Mouse (Mus musculus) frontal cortex, postnatal 14 days (tissue): ENCODE results near the gene Spag5.
A peak's percentile ranks its signal among the peaks of the same experiment; 100 is the strongest.
"Not testable (repeated sequence)": the region's sequence is repeated elsewhere in the genome, so short reads cannot be mapped to it uniquely, and the experiment has no call there.

Experiments
- DNase-seq, 2 experiments: peaks; one replicate each; pipeline ENCODE4 v3.0.0; 2022; ENCODE audit warnings: low spot score in 2 of 2

The Spag5 gene

GRCm38 (mm10) chr11:78301357-78302084 is at the start of gene Spag5:
Gene Spag5, plus strand, starts transcription at chr11:78301529.
- peak; percentile 81 to 85 for DNase-seq

- no peak for DNase-seq
Measured at GRCm38 (mm10) chr11:78256618-78257017, 44.7 kb upstream of the Spag5 start.

GRCm38 (mm10) chr11:78260489-78261258 is 40.7 kb upstream of the Spag5 start:
- DNase-seq: no peak

- peak; percentile 75 to 79 for DNase-seq
Measured at GRCm38 (mm10) chr11:78261380-78262352, 39.7 kb upstream of the Spag5 start, which contains the start of gene 2610507B11Rik. Gene 2610507B11Rik, plus strand, starts transcription at chr11:78261752.

- peak; percentile 20 to 23 for DNase-seq
Measured at GRCm38 (mm10) chr11:78262550-78262949, 38.8 kb upstream of the Spag5 start.

GRCm38 (mm10) chr11:78265571-78265970 is 35.8 kb upstream of the Spag5 start:
- DNase-seq: no peak

GRCm38 (mm10) chr11:78271986-78272385 is 29.3 kb upstream of the Spag5 start:
- DNase-seq: peak; percentile 36 to 46

- DNase-seq: no peak
Measured at GRCm38 (mm10) chr11:78275596-78275995, 25.7 kb upstream of the Spag5 start.

GRCm38 (mm10) chr11:78276169-78276568 is 25.2 kb upstream of the Spag5 start:
- DNase-seq: not testable (repeated sequence)

GRCm38 (mm10) chr11:78278853-78279252 is 22.5 kb upstream of the Spag5 start:
- no peak for DNase-seq

GRCm38 (mm10) chr11:78279586-78279985 is 21.7 kb upstream of the Spag5 start:
- DNase-seq: no peak

- DNase-seq: no peak
Measured at GRCm38 (mm10) chr11:78289146-78289763, 12.1 kb upstream of the Spag5 start.

GRCm38 (mm10) chr11:78290654-78291053 is 10.7 kb upstream of the Spag5 start, which contains the start of gene BC030499:
Gene BC030499, plus strand, starts transcription at chr11:78290841.
- no peak for DNase-seq

- DNase-seq: no peak
Measured at GRCm38 (mm10) chr11:78294585-78294984, 6.7 kb upstream of the Spag5 start.

- no peak for DNase-seq
Measured at GRCm38 (mm10) chr11:78300917-78301316, 412 bp upstream of the Spag5 start.

GRCm38 (mm10) chr11:78305272-78305671 is 3.9 kb downstream of the Spag5 start:
- DNase-seq: no peak

GRCm38 (mm10) chr11:78310861-78311511 is 9.7 kb downstream of the Spag5 start:
- DNase-seq: no peak

- DNase-seq: no peak
Measured at GRCm38 (mm10) chr11:78313662-78314061, 12.3 kb downstream of the Spag5 start.

GRCm38 (mm10) chr11:78318411-78318810 is 17.1 kb downstream of the Spag5 start:
- no peak for DNase-seq

GRCm38 (mm10) chr11:78322076-78322831 is 20.9 kb downstream of the Spag5 start:
- no peak for DNase-seq
